15 mouse cellular contexts compared by ENCODE assay signal in the genomic region with DNA sequence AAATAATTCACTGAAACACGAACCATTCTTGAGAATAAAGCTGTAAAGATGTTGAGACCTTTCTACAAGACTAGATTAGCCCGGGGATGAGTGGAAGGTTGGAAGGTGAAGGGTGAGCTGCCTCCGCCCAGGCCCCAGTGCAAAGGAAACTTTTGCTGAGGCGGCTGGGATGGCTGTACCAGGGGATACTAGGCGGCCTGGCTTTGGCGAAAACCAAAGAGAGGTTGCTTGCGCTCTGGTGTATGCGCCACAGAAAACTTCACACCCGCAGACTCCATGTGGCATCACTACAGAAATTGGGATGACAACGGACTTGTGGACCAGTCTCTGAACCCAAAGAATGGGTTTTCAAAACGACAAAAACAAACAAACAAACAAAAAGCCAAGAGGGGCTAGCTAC. TPM values are rescaled to one million over a fixed set of nuclear protein-coding genes. Genes with fewer than 3 reads are reported as not detected.
DNase-seq lines count a peak whose midpoint lies in the region; ATAC-seq lines count a peak whose summit lies in the region.
"Had no signal": no experiment of that assay in that cellular context is flagged by ENCODE, and none has a peak within 500 bp of the region (broad histone marks: within the 10 kb centered on the region; RNA-seq: fewer than 3 reads in every experiment).

No protein-coding gene starts in this region.

- no peak overlapping the region for H3K9ac ChIP-seq in midbrain, embryonic 15.5 days

- peak; percentile 45 for DNase-seq in midbrain, embryonic 10.5 days (ENCODE audit: low spot score)
- peak; percentile 53 for DNase-seq in hindbrain, embryonic 10.5 days (ENCODE audit: low spot score)
- DNase-seq in kidney, postnatal 25 days: peak; percentile 48 to 64
- no peak for DNase-seq in gastrocnemius, postnatal 36 days
- no peak for DNase-seq in adrenal gland, postnatal 25 days
- DNase-seq in urinary bladder, postnatal 14 days (ENCODE audit: low spot score): no peak
- DNase-seq: cerebellum, postnatal 36 days; heart, postnatal 36 days; thymus, adult 18-20 months had no signal

- 3% methylated on average over 11 of the region's 11 CpGs for WGBS in midbrain, embryonic 10.5 days
- WGBS in midbrain, embryonic 15.5 days: 7% methylated on average over 11 of the region's 11 CpGs
- WGBS in hindbrain, embryonic 10.5 days: 2% methylated on average over 11 of the region's 11 CpGs

- intact Hi-C loops in gastrocnemius, postnatal 36 days (cut with DNase I): no loop called here

- no peaks in the 10 kb centered on the region for H3K9me3 ChIP-seq in midbrain, embryonic 10.5 days (replicated peaks)
- H3K9me3 ChIP-seq in midbrain, embryonic 15.5 days: no peaks in the 10 kb centered on the region
- no peaks in the 10 kb centered on the region for H3K9me3 ChIP-seq in hindbrain, embryonic 10.5 days
- H3K9me3 ChIP-seq: megakaryocyte, embryonic 14.5 days had no signal

- peaks cover 99% of the 10 kb centered on the region for H3K27me3 ChIP-seq in midbrain, embryonic 10.5 days (ENCODE audit: low read depth, poor library complexity, severe bottlenecking)
- H3K27me3 ChIP-seq in midbrain, embryonic 15.5 days (replicated peaks): peaks cover 53% of the 10 kb centered on the region
- peaks cover 99% of the 10 kb centered on the region for H3K27me3 ChIP-seq in hindbrain, embryonic 10.5 days (ENCODE audit: insufficient read depth, poor library complexity, severe bottlenecking)

- no peak overlapping the region for H3K4me2 ChIP-seq in midbrain, embryonic 15.5 days

- peaks cover 36% of the 10 kb centered on the region for H3K4me1 ChIP-seq in midbrain, embryonic 10.5 days
- H3K4me1 ChIP-seq in midbrain, embryonic 15.5 days: peaks cover 12% of the 10 kb centered on the region
- H3K4me1 ChIP-seq in hindbrain, embryonic 10.5 days (replicated peaks): peaks cover 28% of the 10 kb centered on the region
- H3K4me1 ChIP-seq: megakaryocyte, embryonic 14.5 days had no signal

- peak overlapping the region; percentile 60 for H3K4me3 ChIP-seq in midbrain, embryonic 10.5 days
- no peak overlapping the region for H3K4me3 ChIP-seq in midbrain, embryonic 15.5 days
- H3K4me3 ChIP-seq in hindbrain, embryonic 10.5 days: peak overlapping the region; percentile 58
- H3K4me3 ChIP-seq: megakaryocyte, embryonic 14.5 days had no signal

- no peaks in the 10 kb centered on the region for H3K36me3 ChIP-seq in midbrain, embryonic 10.5 days
- H3K36me3 ChIP-seq in midbrain, embryonic 15.5 days (replicated peaks): no peaks in the 10 kb centered on the region
- no peaks in the 10 kb centered on the region for H3K36me3 ChIP-seq in hindbrain, embryonic 10.5 days

- no peak for ATAC-seq in midbrain, embryonic 15.5 days (replicated peaks)

- no peak overlapping the region for H3K27ac ChIP-seq in midbrain, embryonic 10.5 days (replicated peaks)
- no peak overlapping the region for H3K27ac ChIP-seq in midbrain, embryonic 15.5 days
- no peak overlapping the region for H3K27ac ChIP-seq in hindbrain, embryonic 10.5 days

RNA-seq across cellular contexts. Expression of a gene that starts 2.7 kb away (rescaled TPM):
- 6.8 and 7.2 TPM in 2 replicates for polyA plus RNA-seq in midbrain, embryonic 10.5 days (2016; fragmentation: Nextera tagmentation; extraction: Ambion mirVana)
- polyA plus RNA-seq in midbrain, embryonic 15.5 days (2015; fragmentation: Nextera tagmentation; extraction: Ambion mirVana): 3.3 and 3.6 TPM in 2 replicates
- 10.2 and 23.7 TPM in 2 replicates for polyA plus RNA-seq in hindbrain, embryonic 10.5 days (2016; fragmentation: Nextera tagmentation; extraction: Ambion mirVana)
- not detected for total RNA-seq in gastrocnemius, postnatal 36 days (2021)
- total RNA-seq in adrenal gland, postnatal 25 days (2021): not detected in 2 replicates
- total RNA-seq: gastrocnemius, postnatal 4 days; heart, postnatal 36 days; layer of hippocampus, adult 8-10 months; left cerebral cortex, postnatal 25 days had no signal
- polyA plus RNA-seq: spleen, adult 2 months had no signal

Comparison
In these comparisons a context has a peak if more than half of its experiments do, and no peak if none do; other contexts are left out.
1. DNase-seq: peak in midbrain, embryonic 10.5 days (single experiment), hindbrain, embryonic 10.5 days (single experiment) and kidney, postnatal 25 days (2 of 2); none in gastrocnemius, postnatal 36 days (0 of 2), adrenal gland, postnatal 25 days (single experiment) and urinary bladder, postnatal 14 days (single experiment).